Mouse (Mus musculus) heart, adult 10 weeks (tissue): ENCODE data around the gene Cdk2ap2. TPM values are rescaled to one million over a fixed set of nuclear protein-coding genes. Genes with fewer than 3 reads are reported as not detected.

Experiments
- polyA plus RNA-seq: library from polyadenylated mRNA; stranded (reverse); fragments of 350-450 nt; fragmentation: Illumina TruSeq; extraction: RNeasy Lipid Tissue Mini Kit (QIAGEN cat#74804); gene quantifications from one replicate; pipeline ENCODE4 v1.2.3, GENCODE M21; 2014; ENCODE audit warnings: low read depth, low replicate concordance

Gene Cdk2ap2
- 40.5 TPM for polyA plus RNA-seq

GRCm38 (mm10) chr19:4096642-4097440 is at the start of gene Cdk2ap2:
Gene Cdk2ap2 (plus strand): TSS chr19:4097182.

GRCm38 (mm10) chr19:4059069-4059740 is 37.8 kb upstream of the Cdk2ap2 start, which contains the start of gene Gstp3:
Gene Gstp3 (minus strand): TSS chr19:4059569.

DNA sequence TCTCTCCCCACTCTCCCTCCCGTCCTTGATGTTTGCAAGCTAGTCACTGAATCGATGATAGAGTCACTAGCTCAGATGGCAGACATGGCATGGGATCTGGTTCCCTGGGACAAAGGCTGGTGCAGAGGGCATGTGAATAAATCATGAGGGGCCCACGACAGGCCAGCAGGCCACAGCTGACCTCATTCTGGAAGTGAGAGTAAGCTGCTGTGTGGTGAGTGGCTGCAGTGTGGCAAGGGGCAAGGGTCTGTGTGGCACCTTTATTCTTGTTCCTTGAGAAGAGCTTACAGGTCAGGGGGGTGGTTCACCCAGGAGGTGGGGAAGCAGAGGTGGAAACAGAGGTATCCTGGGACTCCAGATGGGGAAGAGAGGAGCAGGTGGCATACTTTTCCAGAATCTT is 15.6 kb upstream of the Cdk2ap2 start, which contains the start of gene Cabp2:
Gene Cabp2 (plus strand): TSS at position 185 of the 400 bp plus-strand sequence.

GRCm38 (mm10) chr19:4099837-4100717 is 3.1 kb downstream of the Cdk2ap2 start, which contains the start of gene Pitpnm1:
Gene Pitpnm1 (plus strand): TSS chr19:4099998.

DNA sequence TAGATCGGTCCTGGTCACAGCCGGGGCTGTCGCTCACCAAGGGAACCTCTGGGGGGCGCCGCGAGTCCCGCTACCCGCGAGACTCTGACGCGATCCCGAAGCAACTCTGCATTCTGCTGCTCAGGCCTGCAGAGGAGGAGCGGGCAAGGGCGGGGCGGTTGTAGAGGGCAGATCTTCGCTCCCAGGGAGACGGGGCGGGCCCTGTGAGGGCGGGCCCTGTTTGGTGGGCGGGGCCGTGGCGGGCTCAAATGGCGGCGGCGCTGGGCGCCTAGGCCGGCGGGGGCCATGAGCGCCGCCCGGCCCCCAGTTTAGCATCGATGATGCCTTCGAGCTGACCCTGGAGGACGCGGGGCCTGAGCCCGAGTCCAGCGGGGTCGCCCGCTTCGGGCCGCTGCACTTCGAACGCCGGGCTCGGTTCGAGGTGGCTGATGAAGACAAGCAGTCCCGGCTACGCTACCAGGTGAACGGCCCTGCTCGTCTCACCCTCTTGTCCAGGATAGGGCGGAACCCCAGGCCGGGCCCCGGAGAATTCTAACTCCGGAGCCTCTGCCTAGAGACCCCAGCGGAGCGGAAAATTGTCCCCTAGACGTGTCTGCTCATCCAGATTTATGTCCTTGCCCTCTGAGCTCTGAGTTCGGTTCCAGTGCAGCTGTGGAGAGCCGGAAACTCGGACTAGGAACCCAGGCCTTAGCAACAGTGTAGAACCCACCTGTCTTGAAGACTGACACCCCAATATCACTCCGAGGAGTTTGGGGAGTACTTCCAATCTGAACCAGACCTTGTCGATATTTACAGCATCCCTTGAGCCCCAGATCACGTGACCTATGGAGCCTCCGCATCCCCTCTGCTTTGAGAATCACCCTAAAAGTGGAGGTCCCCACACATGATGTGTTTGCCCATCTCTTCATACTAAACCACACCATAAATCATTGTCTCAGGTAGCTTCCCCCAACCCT is 29.0 kb downstream of the Cdk2ap2 start, which contains the start of gene Aip:
Gene Aip (minus strand): TSS at position 118 of the 956 bp plus-strand sequence.

DNA sequence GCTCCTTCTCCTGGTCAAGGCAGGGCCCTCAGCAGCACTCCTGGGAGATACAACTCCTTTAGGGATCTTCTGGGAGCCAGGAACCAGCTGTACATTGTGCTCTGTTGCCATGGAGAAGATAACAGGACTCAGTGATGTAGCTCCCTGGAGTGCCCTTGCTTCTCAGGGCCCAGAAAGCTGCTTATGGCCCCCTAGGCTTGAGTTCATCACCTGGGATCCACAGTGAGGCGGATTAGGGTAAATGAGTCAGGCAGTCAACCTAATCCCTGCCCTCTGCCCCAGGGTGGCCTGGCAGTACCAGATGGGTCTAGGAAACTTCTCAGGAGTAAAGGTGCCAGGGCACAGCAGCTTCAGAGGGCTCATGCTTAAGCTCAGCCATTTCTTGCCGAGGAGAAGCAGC is 42.5 kb downstream of the Cdk2ap2 start, which contains the start of gene Gpr152:
Gene Gpr152 (plus strand): TSS at position 342 of the 400 bp plus-strand sequence.

GRCm38 (mm10) chr19:4143759-4144268 is 46.8 kb downstream of the Cdk2ap2 start, which contains the start of gene Cabp4:
Gene Cabp4 (minus strand): TSS chr19:4144033.

DNA sequence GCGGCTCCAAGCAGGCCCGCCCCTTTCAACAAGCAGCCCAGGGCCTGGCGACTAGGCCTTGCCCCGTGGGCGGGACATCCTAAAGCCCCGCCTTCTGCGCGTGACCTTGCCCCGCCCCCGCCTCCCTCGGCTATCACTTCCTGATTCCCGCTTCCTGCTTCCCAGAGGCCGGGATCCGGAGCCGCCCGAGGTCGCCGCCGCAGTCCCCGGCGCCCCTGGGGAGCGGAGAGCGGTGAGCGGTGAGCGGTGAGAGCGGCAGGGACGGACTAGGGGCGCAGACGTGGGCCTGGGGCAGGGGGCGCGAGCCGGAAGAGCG is 51.5 kb downstream of the Cdk2ap2 start, which contains the start of gene Coro1b:
Gene Coro1b (plus strand): TSS at position 129 of the 316 bp plus-strand sequence.

Other genes starting within 250 kb of the Cdk2ap2 start
- gene Chka, start 245.4 kb upstream of the Cdk2ap2 start, polyA plus RNA-seq = 10.1 TPM
- 21.1 TPM for gene Tcirg1, start 190.0 kb upstream of the Cdk2ap2 start, polyA plus RNA-seq
- gene Ndufs8, start 184.4 kb upstream of the Cdk2ap2 start, polyA plus RNA-seq = 561 TPM
- 2.2 TPM for gene Aldh3b1, start 167.4 kb upstream of the Cdk2ap2 start, polyA plus RNA-seq
- 19.0 TPM for gene Unc93b1, start 162.0 kb upstream of the Cdk2ap2 start, polyA plus RNA-seq
- gene Aldh3b3, start 138.5 kb upstream of the Cdk2ap2 start, polyA plus RNA-seq = 2.3 TPM
- 0.37 TPM for gene Aldh3b2, start 124.9 kb upstream of the Cdk2ap2 start, polyA plus RNA-seq
- 51.1 TPM for gene Acy3, start 110.6 kb upstream of the Cdk2ap2 start, polyA plus RNA-seq
- gene Tbx10, start 104.4 kb upstream of the Cdk2ap2 start, polyA plus RNA-seq = not detected
- 167 TPM for gene Nudt8, start 96.6 kb upstream of the Cdk2ap2 start, polyA plus RNA-seq
- 9.5 TPM for gene Gm49405, start 96.6 kb upstream of the Cdk2ap2 start, polyA plus RNA-seq
- gene Doc2g, start 93.9 kb upstream of the Cdk2ap2 start, polyA plus RNA-seq = 265 TPM
- gene Ndufv1, start 84.4 kb upstream of the Cdk2ap2 start, polyA plus RNA-seq = 979 TPM
- gene Gstp1, start 59.2 kb upstream of the Cdk2ap2 start, polyA plus RNA-seq = 343 TPM
- gene Gstp2, start 51.2 kb upstream of the Cdk2ap2 start, polyA plus RNA-seq = 33.1 TPM
- not detected for gene Gstp3, start 37.6 kb upstream of the Cdk2ap2 start, polyA plus RNA-seq
- not detected for gene Cabp2, start 15.6 kb upstream of the Cdk2ap2 start, polyA plus RNA-seq
- 21.9 TPM for gene Pitpnm1, start 2.8 kb downstream of the Cdk2ap2 start, polyA plus RNA-seq
- 71.4 TPM for gene Aip, start 28.7 kb downstream of the Cdk2ap2 start, polyA plus RNA-seq
- not detected for gene Gpr152, start 42.6 kb downstream of the Cdk2ap2 start, polyA plus RNA-seq
- not detected for gene Cabp4, start 46.9 kb downstream of the Cdk2ap2 start, polyA plus RNA-seq
- 54.9 TPM for gene Coro1b, start 51.4 kb downstream of the Cdk2ap2 start, polyA plus RNA-seq
- gene Ptprcap, start 56.4 kb downstream of the Cdk2ap2 start, polyA plus RNA-seq = 1.1 TPM
- gene Rps6kb2, start 66.2 kb downstream of the Cdk2ap2 start, polyA plus RNA-seq = 26.9 TPM
- gene Carns1, start 78.3 kb downstream of the Cdk2ap2 start, polyA plus RNA-seq = 49.6 TPM
- 22.6 TPM for gene Tbc1d10c, start 94.1 kb downstream of the Cdk2ap2 start, polyA plus RNA-seq
- 318 TPM for gene Ppp1ca, start 94.9 kb downstream of the Cdk2ap2 start, polyA plus RNA-seq
- gene Rad9a, start 104.5 kb downstream of the Cdk2ap2 start, polyA plus RNA-seq = 6.4 TPM
- 3.0 TPM for gene Clcf1, start 117.1 kb downstream of the Cdk2ap2 start, polyA plus RNA-seq
- gene AC109138.7, start 117.2 kb downstream of the Cdk2ap2 start, polyA plus RNA-seq = not detected
- 21.7 TPM for gene Pold4, start 134.7 kb downstream of the Cdk2ap2 start, polyA plus RNA-seq
- gene Ssh3, start 172.0 kb downstream of the Cdk2ap2 start, polyA plus RNA-seq = 11.7 TPM
- 0.97 TPM for gene Ankrd13d, start 186.0 kb downstream of the Cdk2ap2 start, polyA plus RNA-seq
- gene Grk2, start 209.0 kb downstream of the Cdk2ap2 start, polyA plus RNA-seq = 50.7 TPM